Mouse (Mus musculus): ENCODE measurements at regions not wholly inside any gene's neighbourhood (a gene's known extent, or its start where the extent isn't known, plus 50 kb on each side); places are given as distances from the start of the nearest gene placed in this dataset.

DNA sequence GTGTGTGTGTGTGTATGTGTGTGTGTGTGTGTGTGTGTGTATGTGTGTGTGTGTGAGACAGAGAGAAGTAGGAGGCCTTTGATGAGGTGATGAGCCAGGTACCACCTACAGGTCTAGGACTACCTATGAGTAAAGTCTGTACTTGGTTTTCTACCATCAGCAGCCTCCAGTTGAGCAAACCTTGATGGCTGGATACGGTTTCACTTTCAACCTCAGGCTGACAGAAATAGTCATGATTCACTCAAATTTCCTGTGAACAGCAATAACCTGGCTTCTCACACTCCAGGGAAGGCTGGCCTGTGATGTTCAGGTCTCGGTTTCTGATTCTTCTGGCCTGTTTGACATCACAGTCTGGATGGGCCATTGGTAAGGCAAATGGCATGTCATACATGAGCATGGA lies 226.1 kb downstream of the Cog6 start:
- TF ChIP-seq CTCF (IDR thresholded peaks at IDR 0.05; ENCODE audit: low read depth) (no peak), EP300 (IDR thresholded peaks at IDR 0.05; ENCODE audit: low read depth) (no peak)
